Mouse (Mus musculus): ENCODE results near the gene Iqgap1.

GRCm38 (mm10) chr7:80806331-80806730, 19.4 kb downstream of the Iqgap1 start:
- TF ChIP-seq POLR2A (IDR thresholded peaks at IDR 0.05; ENCODE audit: insufficient read depth, low read length) = no peak
- TF ChIP-seq CTCF (IDR thresholded peaks at IDR 0.05; ENCODE audit: low read depth, low read length) = no peak
- no peak for TF ChIP-seq EP300 (IDR thresholded peaks at IDR 0.05; ENCODE audit: insufficient read depth, low read depth, low read length)
